23 mouse cellular contexts compared by ENCODE assay signal in the genomic region with DNA sequence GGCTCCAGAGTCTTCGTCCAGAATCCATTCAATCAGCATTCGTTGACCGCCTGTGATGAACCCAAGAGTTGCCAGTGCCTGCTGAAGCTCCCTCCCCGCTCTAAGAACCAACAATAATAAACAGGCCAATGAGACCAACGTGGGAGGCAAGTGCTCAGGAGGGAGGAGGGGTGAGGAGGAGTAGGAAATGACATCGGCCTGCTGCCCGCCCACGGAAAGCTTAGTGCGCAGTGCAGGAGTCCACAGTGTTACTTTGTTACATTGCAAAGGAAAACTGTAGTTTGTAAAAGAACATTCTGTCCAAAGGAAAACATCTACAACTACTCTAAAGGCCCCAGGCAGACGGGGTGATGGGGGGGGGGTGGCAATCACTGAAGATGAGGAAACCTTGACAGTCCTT. TPM values are rescaled to one million over a fixed set of nuclear protein-coding genes. Genes with fewer than 3 reads are reported as not detected.
DNase-seq lines count a peak whose midpoint lies in the region; ATAC-seq and TF ChIP-seq lines count a peak whose summit lies in the region.
"Had no signal": no experiment of that assay in that cellular context is flagged by ENCODE, and none has a peak within 500 bp of the region (broad histone marks: within the 10 kb centered on the region; RNA-seq: fewer than 3 reads in every experiment).

No protein-coding gene starts in this region.

- no peak for TF ChIP-seq CTCF in testis, adult 2 months (IDR thresholded peaks at IDR 0.05; ENCODE audit: control insufficient read depth, insufficient read depth, insufficient replicate concordance, low read depth, low read length)

- DNase-seq in liver, embryonic 13.5 days = no peak
- no peak for DNase-seq in liver
- DNase-seq in gonadal fat pad, adult 2 months (ENCODE audit: low read depth) = peak; percentile 49
- DNase-seq in layer of hippocampus, adult 18-20 months (ENCODE audit: low spot score in 2 of 2) = no peak
- DNase-seq in adrenal gland, postnatal 14 days = no peak
- DNase-seq in adrenal gland, adult (ENCODE audit: inconsistent age in 2 of 2, low spot score in 1 of 2) = no peak
- DNase-seq: adrenal gland, adult 2 months; adrenal gland, postnatal 36 days; cerebellum, adult 2 months; cerebellum, postnatal 10 days; gastrocnemius, postnatal 36 days; heart, adult 18-20 months; heart, postnatal 14 days had no signal

- TF ChIP-seq POLR2A in testis, adult 2 months (IDR thresholded peaks at IDR 0.05; ENCODE audit: control insufficient read depth, low read depth, low read length) = no peak

- H3K27ac ChIP-seq in liver, embryonic 13.5 days = peak overlapping the region; percentile 51; the same call in 1 of the 2 replicates
- peak overlapping the region; percentile 53 for H3K27ac ChIP-seq in testis, adult 2 months (ENCODE audit: control insufficient read depth, insufficient read depth, low read depth, low read length)
- H3K27ac ChIP-seq: embryonic facial prominence, embryonic 10.5 days; heart, embryonic 10.5 days; heart, embryonic 15.5 days; hindbrain, embryonic 13.5 days; hindbrain, postnatal 0 days had no signal

- H3K27me3 ChIP-seq in liver, embryonic 13.5 days = peaks cover 18% of the 10 kb centered on the region
- H3K27me3 ChIP-seq in testis, adult 2 months (ENCODE audit: control insufficient read depth, insufficient read depth, low read length) = no peaks in the 10 kb centered on the region
- H3K27me3 ChIP-seq: Patski had no signal

- H3K4me1 ChIP-seq in liver, embryonic 13.5 days (replicated peaks) = peaks cover 39% of the 10 kb centered on the region
- peaks cover 4% of the 10 kb centered on the region for H3K4me1 ChIP-seq in testis, adult 2 months (ENCODE audit: control insufficient read depth, insufficient read depth, low read length)
- H3K4me1 ChIP-seq: heart, embryonic 15.5 days; hindbrain, embryonic 13.5 days had no signal

- H3K9me3 ChIP-seq in liver, embryonic 13.5 days (replicated peaks) = no peaks in the 10 kb centered on the region
- H3K9me3 ChIP-seq: embryonic facial prominence, embryonic 10.5 days; heart, embryonic 10.5 days; heart, embryonic 15.5 days; hindbrain, embryonic 13.5 days had no signal

- no peaks in the 10 kb centered on the region for H3K36me3 ChIP-seq in liver, embryonic 13.5 days
- H3K36me3 ChIP-seq in testis, adult 2 months (ENCODE audit: control insufficient read depth, insufficient read depth, low read length) = no peaks in the 10 kb centered on the region
- H3K36me3 ChIP-seq: embryonic facial prominence, embryonic 10.5 days; heart, embryonic 10.5 days; heart, embryonic 15.5 days; hindbrain, embryonic 13.5 days had no signal

- WGBS in liver, embryonic 13.5 days (ENCODE audit: insufficient replicate concordance) = 81% methylated on average over 10 of the region's 10 CpGs

- no peak overlapping the region for H3K4me3 ChIP-seq in liver, embryonic 13.5 days (replicated peaks)
- no peak overlapping the region for H3K4me3 ChIP-seq in testis, adult 2 months (ENCODE audit: control insufficient read depth, low read depth, low read length)
- H3K4me3 ChIP-seq: embryonic facial prominence, embryonic 10.5 days; heart, embryonic 10.5 days; heart, embryonic 15.5 days; hindbrain, embryonic 13.5 days had no signal

- H3K9ac ChIP-seq in liver, embryonic 13.5 days = no peak overlapping the region
- H3K9ac ChIP-seq: heart, embryonic 15.5 days; hindbrain, embryonic 13.5 days had no signal

- H3K4me2 ChIP-seq in liver, embryonic 13.5 days = no peak overlapping the region
- H3K4me2 ChIP-seq: heart, embryonic 15.5 days; hindbrain, embryonic 13.5 days had no signal

- no peak for ATAC-seq in liver, embryonic 13.5 days (ENCODE audit: low read depth)
- ATAC-seq: activated CD4-positive, CD25-positive, alpha-beta regulatory T cell, adult 4 months; forebrain, embryonic 14.5 days; hindbrain, postnatal 0 days; Patski had no signal

RNA-seq across cellular contexts. Expression of gene Ncmap, which starts 6.0 kb away (rescaled TPM):
- polyA plus RNA-seq in liver, embryonic 13.5 days (2015; fragmentation: Nextera tagmentation; extraction: Ambion mirVana) = 0.16 and 0.22 TPM in 2 replicates
- polyA plus RNA-seq in gonadal fat pad, adult 2 months (2012; rRNA removed) = 9.5 and 11.1 TPM in 2 replicates
- polyA plus RNA-seq in testis, adult 2 months (2012; rRNA removed) = 1.6 and 2.1 TPM in 2 replicates
- under 1 TPM; 0.23 to 0.37 TPM for total RNA-seq in layer of hippocampus, adult 18-20 months (2021)
- total RNA-seq in adrenal gland, postnatal 14 days (2021) = 1.2 TPM in 1 of 2 replicates, not detected in the other
- total RNA-seq: adrenal gland, postnatal 36 days; heart, adult 18-20 months; hematopoietic stem cell, adult 5-6 weeks had no signal
- polyA plus RNA-seq: Patski had no signal

RNA-seq across cellular contexts. Expression of gene Rcan3, which starts 29.6 kb away (rescaled TPM):
- polyA plus RNA-seq in liver, embryonic 13.5 days (2015; fragmentation: Nextera tagmentation; extraction: Ambion mirVana) = 4.2 and 4.7 TPM in 2 replicates
- polyA plus RNA-seq in gonadal fat pad, adult 2 months (2012; rRNA removed) = 11.4 and 14.1 TPM in 2 replicates
- 2.6 and 3.0 TPM in 2 replicates for polyA plus RNA-seq in testis, adult 2 months (2012; rRNA removed)
- total RNA-seq in layer of hippocampus, adult 18-20 months (2021) = 10 to 100 TPM; 24.1 to 25.9 TPM
- total RNA-seq in adrenal gland, postnatal 14 days (2021) = 15.8 and 16.4 TPM in 2 replicates

RNA-seq across cellular contexts. Expression of gene Srrm1, which starts 50.9 kb away (rescaled TPM):
- polyA plus RNA-seq in liver, embryonic 13.5 days (2015; fragmentation: Nextera tagmentation; extraction: Ambion mirVana) = 159 and 203 TPM in 2 replicates
- polyA plus RNA-seq in gonadal fat pad, adult 2 months (2012; rRNA removed) = 35.4 and 62.4 TPM in 2 replicates
- 23.5 and 25.7 TPM in 2 replicates for polyA plus RNA-seq in testis, adult 2 months (2012; rRNA removed)
- total RNA-seq in layer of hippocampus, adult 18-20 months (2021) = 100 to 1,000 TPM; 117 to 138 TPM
- total RNA-seq in adrenal gland, postnatal 14 days (2021) = 120 and 136 TPM in 2 replicates
